Mouse (Mus musculus): ENCODE results near the gene AI854703. TPM values are rescaled to one million over a fixed set of nuclear protein-coding genes. Genes with fewer than 3 reads are reported as not detected.

Gene AI854703
- polyA plus RNA-seq, 1 experiment from 2014 or later = 1.0 TPM

Other genes starting within 250 kb of the AI854703 start
- gene Krba1, start 231.2 kb upstream of the AI854703 start, polyA plus RNA-seq (2015; fragmentation: Nextera tagmentation; extraction: Ambion mirVana) = 17.6 and 18.6 TPM in 2 replicates
- 20.3 and 22.1 TPM in 2 replicates for gene Zfp467, start 180.9 kb upstream of the AI854703 start, polyA plus RNA-seq (2015; fragmentation: Nextera tagmentation; extraction: Ambion mirVana)
- 0.42 and 0.43 TPM in 2 replicates for gene Sspo, start 178.5 kb upstream of the AI854703 start, polyA plus RNA-seq (2015; fragmentation: Nextera tagmentation; extraction: Ambion mirVana)
- 17.4 and 20.0 TPM in 2 replicates for gene Atp6v0e2, start 89.1 kb upstream of the AI854703 start, polyA plus RNA-seq (2015; fragmentation: Nextera tagmentation; extraction: Ambion mirVana)
- gene Lrrc61, start 72.0 kb upstream of the AI854703 start, polyA plus RNA-seq (2015; fragmentation: Nextera tagmentation; extraction: Ambion mirVana) = 6.7 and 8.2 TPM in 2 replicates
- 44.7 and 55.2 TPM in 2 replicates for gene Rarres2, start 54.0 kb upstream of the AI854703 start, polyA plus RNA-seq (2015; fragmentation: Nextera tagmentation; extraction: Ambion mirVana)
- not detected in 2 replicates for gene Gm45021, start 37.2 kb upstream of the AI854703 start, polyA plus RNA-seq (2015; fragmentation: Nextera tagmentation; extraction: Ambion mirVana)
- gene Repin1, start 32.9 kb upstream of the AI854703 start, polyA plus RNA-seq (2015; fragmentation: Nextera tagmentation; extraction: Ambion mirVana) = 28.6 and 29.8 TPM in 2 replicates
- not detected in 2 replicates for gene Gm44965, start 32.8 kb upstream of the AI854703 start, polyA plus RNA-seq (2015; fragmentation: Nextera tagmentation; extraction: Ambion mirVana)
- 6.2 and 8.6 TPM in 2 replicates for gene Zfp775, start 24.7 kb upstream of the AI854703 start, polyA plus RNA-seq (2015; fragmentation: Nextera tagmentation; extraction: Ambion mirVana)
- gene Gimap8, start 20.5 kb downstream of the AI854703 start, polyA plus RNA-seq (2015; fragmentation: Nextera tagmentation; extraction: Ambion mirVana) = 1.9 and 2.4 TPM in 2 replicates
- gene Gimap9, start 49.4 kb downstream of the AI854703 start, polyA plus RNA-seq (2015; fragmentation: Nextera tagmentation; extraction: Ambion mirVana) = 8.6 and 17.5 TPM in 2 replicates
- 35.8 and 37.0 TPM in 2 replicates for gene Gimap4, start 57.8 kb downstream of the AI854703 start, polyA plus RNA-seq (2015; fragmentation: Nextera tagmentation; extraction: Ambion mirVana)
- gene Gimap6, start 81.5 kb downstream of the AI854703 start, polyA plus RNA-seq (2015; fragmentation: Nextera tagmentation; extraction: Ambion mirVana) = 42.5 and 46.8 TPM in 2 replicates
- gene Gm28053, start 91.8 kb downstream of the AI854703 start, polyA plus RNA-seq (2015; fragmentation: Nextera tagmentation; extraction: Ambion mirVana) = 2.3 and 5.2 TPM in 2 replicates
- 0.43 TPM in 1 of 2 replicates, not detected in the other for gene Gimap7, start 91.9 kb downstream of the AI854703 start, polyA plus RNA-seq (2015; fragmentation: Nextera tagmentation; extraction: Ambion mirVana)
- 30.4 and 35.0 TPM in 2 replicates for gene Gimap1, start 112.3 kb downstream of the AI854703 start, polyA plus RNA-seq (2015; fragmentation: Nextera tagmentation; extraction: Ambion mirVana)
- gene Gimap5, start 119.4 kb downstream of the AI854703 start, polyA plus RNA-seq (2015; fragmentation: Nextera tagmentation; extraction: Ambion mirVana) = 8.3 and 9.8 TPM in 2 replicates
- gene Gimap3, start 144.1 kb downstream of the AI854703 start, polyA plus RNA-seq (2015; fragmentation: Nextera tagmentation; extraction: Ambion mirVana) = 0.14 and 0.25 TPM in 2 replicates
- 78.4 and 88.4 TPM in 2 replicates for gene Tmem176a, start 214.2 kb downstream of the AI854703 start, polyA plus RNA-seq (2015; fragmentation: Nextera tagmentation; extraction: Ambion mirVana)
- 217 and 227 TPM in 2 replicates for gene Tmem176b, start 214.7 kb downstream of the AI854703 start, polyA plus RNA-seq (2015; fragmentation: Nextera tagmentation; extraction: Ambion mirVana)
- 0.84 TPM in 1 of 2 replicates, not detected in the other for gene Aoc1, start 246.1 kb downstream of the AI854703 start, polyA plus RNA-seq (2015; fragmentation: Nextera tagmentation; extraction: Ambion mirVana)

Measured in heart, embryonic 16.5 days (tissue).